Mouse (Mus musculus): ENCODE measurements at regions not wholly inside any gene's neighbourhood (a gene's known extent, or its start where the extent isn't known, plus 50 kb on each side); places are given as distances from the start of the nearest gene placed in this dataset.

DNA sequence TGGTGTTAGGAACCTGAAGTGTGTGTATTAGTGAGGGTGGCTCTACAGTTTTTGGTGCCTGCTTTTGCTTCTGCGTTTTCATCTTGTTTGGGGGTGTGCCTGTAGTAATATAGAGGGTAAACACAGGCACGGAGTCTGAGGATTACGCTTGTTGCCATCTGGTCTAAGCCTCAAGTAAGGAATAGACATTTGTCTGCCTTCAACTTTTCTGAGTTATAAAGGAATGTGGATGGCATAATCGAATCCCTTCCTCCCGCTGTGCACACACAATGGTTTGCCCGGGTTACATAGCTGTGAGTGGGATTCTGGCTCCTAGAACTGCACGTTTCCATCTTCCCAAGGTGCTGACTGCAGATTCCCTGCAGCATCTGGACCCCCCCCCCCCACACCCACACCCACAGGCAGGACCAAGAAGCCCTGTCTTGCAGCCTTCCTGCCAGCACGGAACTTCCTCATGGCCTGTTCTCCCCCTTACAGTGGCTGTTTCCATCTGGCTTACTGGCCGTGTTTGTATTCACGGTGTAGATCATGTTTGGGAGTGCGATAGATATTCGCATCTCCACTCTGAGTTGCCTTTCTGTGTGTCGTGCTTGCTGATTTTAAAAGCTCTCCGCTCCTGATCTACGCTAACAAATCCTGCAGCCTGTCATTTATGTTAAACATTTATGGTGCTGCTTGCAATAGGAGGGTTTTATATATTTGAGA is 415.4 kb downstream of the Med10 start:
- TF ChIP-seq CTCF (IDR thresholded peaks at IDR 0.05; ENCODE audit: control insufficient read depth, insufficient read depth, insufficient replicate concordance, low read depth, low read length), result no peak
- no peak for TF ChIP-seq POLR2A (IDR thresholded peaks at IDR 0.05; ENCODE audit: control insufficient read depth, low read depth, low read length)
